ENCODE assay signal across 9 mouse cellular contexts in the genomic region with DNA sequence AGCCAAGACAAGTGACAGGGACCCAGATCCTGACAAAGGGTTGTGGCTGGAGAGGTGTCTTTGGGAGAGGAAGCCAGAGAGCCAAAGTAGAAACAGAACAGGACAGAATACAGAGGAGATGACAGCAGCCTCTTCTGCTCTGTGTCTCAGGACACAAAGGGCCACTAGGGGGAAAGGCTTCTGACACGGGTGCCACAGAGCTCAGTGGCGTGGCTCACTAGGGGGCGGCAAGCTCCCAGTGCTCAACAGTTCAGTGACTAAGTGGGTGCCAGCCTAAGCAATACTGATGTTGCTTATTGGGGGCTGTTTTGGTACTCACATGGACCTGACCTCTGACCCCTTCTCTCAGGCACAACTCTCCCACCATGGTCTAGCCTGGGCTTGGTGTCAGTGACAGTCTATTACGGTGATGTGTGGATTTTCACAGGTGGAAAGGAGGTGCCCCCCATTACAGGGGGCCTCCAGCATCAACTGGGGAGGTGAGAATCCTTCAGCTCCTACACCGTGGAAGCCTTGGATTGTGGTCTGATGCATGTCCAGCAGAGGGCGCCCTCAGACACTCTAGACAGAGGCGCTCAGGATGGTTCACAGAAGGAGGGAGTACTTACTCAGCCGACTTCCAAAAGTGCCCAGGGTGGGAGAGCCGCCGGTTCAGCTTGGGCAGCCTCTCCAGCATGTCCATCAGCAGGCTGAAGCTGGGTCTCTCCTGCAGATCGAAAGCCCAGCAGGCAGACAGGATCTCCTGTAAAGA. TPM values are rescaled to one million over a fixed set of nuclear protein-coding genes. Genes with fewer than 3 reads are reported as not detected.
DNase-seq lines count a peak whose midpoint lies in the region; ATAC-seq and TF ChIP-seq lines count a peak whose summit lies in the region.
"Had no signal": no experiment of that assay in that cellular context is flagged by ENCODE, and none has a peak within 500 bp of the region (broad histone marks: within the 10 kb centered on the region; RNA-seq: fewer than 3 reads in every experiment).

No protein-coding gene starts in this region.

- TF ChIP-seq CTCF in intestine, postnatal 0 days (IDR thresholded peaks at IDR 0.05; ENCODE audit: low read depth): peak; percentile 84

- WGBS in neural tube, embryonic 15.5 days: 58% methylated on average over 11 of the region's 11 CpGs
- 56% methylated on average over 10 of the region's 11 CpGs for WGBS in embryonic facial prominence, embryonic 14.5 days
- 56% methylated on average over 11 of the region's 11 CpGs for WGBS in intestine, postnatal 0 days
- WGBS in liver, embryonic 15.5 days (ENCODE audit: insufficient replicate concordance): 35% methylated on average over 11 of the region's 11 CpGs

- no peak overlapping the region for H3K9ac ChIP-seq in neural tube, embryonic 15.5 days (replicated peaks)
- H3K9ac ChIP-seq in embryonic facial prominence, embryonic 14.5 days (ENCODE audit: low read depth, low read length): no peak overlapping the region
- no peak overlapping the region for H3K9ac ChIP-seq in intestine, postnatal 0 days (ENCODE audit: low read depth, low read length)
- H3K9ac ChIP-seq in liver, embryonic 15.5 days: no peak overlapping the region
- H3K9ac ChIP-seq: heart, embryonic 13.5 days had no signal

- no peak for ATAC-seq in neural tube, embryonic 15.5 days (ENCODE audit: low FRiP score)
- no peak for ATAC-seq in embryonic facial prominence, embryonic 14.5 days (ENCODE audit: low read depth)
- ATAC-seq in intestine, postnatal 0 days: peak; percentile 47; the same call in 1 of the 2 replicates
- peak; percentile 29; the same call in 1 of the 2 replicates for ATAC-seq in liver, embryonic 15.5 days (ENCODE audit: insufficient read depth)

- no peaks in the 10 kb centered on the region for H3K27me3 ChIP-seq in neural tube, embryonic 15.5 days (replicated peaks)
- H3K27me3 ChIP-seq in embryonic facial prominence, embryonic 14.5 days (replicated peaks; ENCODE audit: control insufficient read depth, insufficient read depth, low read length): no peaks in the 10 kb centered on the region
- no peaks in the 10 kb centered on the region for H3K27me3 ChIP-seq in intestine, postnatal 0 days (replicated peaks; ENCODE audit: control insufficient read depth, insufficient read depth, low read length)
- no peaks in the 10 kb centered on the region for H3K27me3 ChIP-seq in liver, embryonic 15.5 days
- H3K27me3 ChIP-seq: heart, embryonic 13.5 days had no signal

- no peak overlapping the region for H3K27ac ChIP-seq in neural tube, embryonic 15.5 days (replicated peaks)
- H3K27ac ChIP-seq in embryonic facial prominence, embryonic 14.5 days (replicated peaks; ENCODE audit: low read depth, low read length): no peak overlapping the region
- H3K27ac ChIP-seq in intestine, postnatal 0 days (ENCODE audit: low read depth, low read length): no peak overlapping the region
- no peak overlapping the region for H3K27ac ChIP-seq in liver, embryonic 15.5 days (replicated peaks)
- H3K27ac ChIP-seq: heart, embryonic 13.5 days had no signal

- peaks cover 3% of the 10 kb centered on the region; the same call in 1 of the 2 replicates for H3K4me1 ChIP-seq in neural tube, embryonic 15.5 days
- peaks cover 12% of the 10 kb centered on the region; the same call in 1 of the 2 replicates for H3K4me1 ChIP-seq in embryonic facial prominence, embryonic 14.5 days (ENCODE audit: control insufficient read depth, insufficient read depth, low read length)
- 0 out of 2 replicates have a peak, but pooled peaks cover 3% of the 10 kb centered on the region for H3K4me1 ChIP-seq in intestine, postnatal 0 days (replicated peaks; ENCODE audit: control insufficient read depth, insufficient read depth, low read length)
- peaks cover 34% of the 10 kb centered on the region for H3K4me1 ChIP-seq in liver, embryonic 15.5 days (replicated peaks)

- H3K4me2 ChIP-seq in neural tube, embryonic 15.5 days: no peak overlapping the region
- H3K4me2 ChIP-seq in embryonic facial prominence, embryonic 14.5 days (ENCODE audit: low read depth, low read length): no peak overlapping the region
- H3K4me2 ChIP-seq in intestine, postnatal 0 days (replicated peaks; ENCODE audit: low read depth): no peak overlapping the region
- no peak overlapping the region for H3K4me2 ChIP-seq in liver, embryonic 15.5 days
- H3K4me2 ChIP-seq: heart, embryonic 13.5 days had no signal

- H3K9me3 ChIP-seq in neural tube, embryonic 15.5 days (replicated peaks): no peaks in the 10 kb centered on the region
- H3K9me3 ChIP-seq in embryonic facial prominence, embryonic 14.5 days (ENCODE audit: control insufficient read depth, low read length): no peaks in the 10 kb centered on the region
- H3K9me3 ChIP-seq in intestine, postnatal 0 days (ENCODE audit: control insufficient read depth): no peaks in the 10 kb centered on the region
- H3K9me3 ChIP-seq in liver, embryonic 15.5 days (replicated peaks): no peaks in the 10 kb centered on the region
- H3K9me3 ChIP-seq: heart, embryonic 13.5 days had no signal

- H3K36me3 ChIP-seq in neural tube, embryonic 15.5 days: peaks cover 40% of the 10 kb centered on the region
- peaks cover 52% of the 10 kb centered on the region for H3K36me3 ChIP-seq in embryonic facial prominence, embryonic 14.5 days (ENCODE audit: control insufficient read depth, insufficient read depth, low read length)
- H3K36me3 ChIP-seq in intestine, postnatal 0 days (ENCODE audit: control insufficient read depth, insufficient read depth): peaks cover 94% of the 10 kb centered on the region
- H3K36me3 ChIP-seq in liver, embryonic 15.5 days (replicated peaks): peaks cover 10% of the 10 kb centered on the region; the same call in 1 of the 2 replicates

- peak; percentile 69 for DNase-seq in neural tube, embryonic 10.5 days (ENCODE audit: extremely low spot score, low spot score)
- DNase-seq in adrenal gland, postnatal 36 days: peak; percentile 80 to 86
- DNase-seq in embryonic facial prominence, embryonic 14.5 days (ENCODE audit: low spot score): peak; percentile 64
- peak; percentile 83 for DNase-seq in retina, embryonic 14.5 days (ENCODE audit: low spot score)
- peak; percentile 94 for DNase-seq in thymus, postnatal 4 days

- H3K4me3 ChIP-seq in neural tube, embryonic 15.5 days (replicated peaks): no peak overlapping the region
- no peak overlapping the region for H3K4me3 ChIP-seq in embryonic facial prominence, embryonic 14.5 days (ENCODE audit: low read depth, low read length)
- H3K4me3 ChIP-seq in intestine, postnatal 0 days (ENCODE audit: low read depth, low read length): no peak overlapping the region
- H3K4me3 ChIP-seq in liver, embryonic 15.5 days (replicated peaks): no peak overlapping the region
- H3K4me3 ChIP-seq: heart, embryonic 13.5 days had no signal

RNA-seq across cellular contexts. Expression of a gene that starts 34.4 kb away (rescaled TPM):
- 18.3 and 67.6 TPM in 2 replicates for polyA plus RNA-seq in neural tube, embryonic 15.5 days (2015; fragmentation: Nextera tagmentation; extraction: Ambion mirVana)
- 10 to 100 TPM; 21.6 to 27.1 TPM for total RNA-seq in adrenal gland, postnatal 36 days (2021)
- polyA plus RNA-seq in embryonic facial prominence, embryonic 14.5 days (2014; fragmentation: Nextera tagmentation; extraction: Ambion mirVana): 51.4 and 52.1 TPM in 2 replicates
- polyA plus RNA-seq in intestine, postnatal 0 days (2015; fragmentation: Nextera tagmentation; extraction: Ambion mirVana): 526 and 586 TPM in 2 replicates
- 154 and 177 TPM in 2 replicates for polyA plus RNA-seq in liver, embryonic 15.5 days (2015; fragmentation: Nextera tagmentation; extraction: Ambion mirVana)

Comparison
In these comparisons a context has a peak if more than half of its experiments do, and no peak if none do; other contexts are left out.
1. ATAC-seq: peak in intestine, postnatal 0 days (single experiment) and liver, embryonic 15.5 days (single experiment); none in neural tube, embryonic 15.5 days (single experiment) and embryonic facial prominence, embryonic 14.5 days (single experiment).
2. Peak in every context shown above with its lines, with median percentiles within 50 percentile points of each other: DNase-seq.